Mouse (Mus musculus): Measurements from ENCODE around the gene Idh3a. TPM values are rescaled to one million over a fixed set of nuclear protein-coding genes. Genes with fewer than 3 reads are reported as not detected.

Idh3a gene
- polyA plus RNA-seq, 1 experiment from 2014 or later, result 143 TPM

Other genes starting within 250 kb of the Idh3a start
- gene Dmxl2, start 84.7 kb upstream of the Idh3a start, polyA plus RNA-seq (2015; fragmentation: Nextera tagmentation; extraction: Ambion mirVana), result 52.4 and 53.5 TPM in 2 replicates
- 0.15 and 0.22 TPM in 2 replicates for gene Sh2d7, start 47.4 kb upstream of the Idh3a start, polyA plus RNA-seq (2015; fragmentation: Nextera tagmentation; extraction: Ambion mirVana)
- gene Cib2, start 26.1 kb upstream of the Idh3a start, polyA plus RNA-seq (2015; fragmentation: Nextera tagmentation; extraction: Ambion mirVana), result 40.6 and 41.4 TPM in 2 replicates
- 19.4 and 23.0 TPM in 2 replicates for gene Acsbg1, start 75.5 kb downstream of the Idh3a start, polyA plus RNA-seq (2015; fragmentation: Nextera tagmentation; extraction: Ambion mirVana)
- 5.0 and 6.5 TPM in 2 replicates for gene Dnaja4, start 112.5 kb downstream of the Idh3a start, polyA plus RNA-seq (2015; fragmentation: Nextera tagmentation; extraction: Ambion mirVana)
- 121 and 123 TPM in 2 replicates for gene Wdr61, start 148.2 kb downstream of the Idh3a start, polyA plus RNA-seq (2015; fragmentation: Nextera tagmentation; extraction: Ambion mirVana)
- gene Crabp1, start 178.4 kb downstream of the Idh3a start, polyA plus RNA-seq (2015; fragmentation: Nextera tagmentation; extraction: Ambion mirVana), result 47.3 and 53.2 TPM in 2 replicates

Measured in forebrain, embryonic 15.5 days (tissue).